Mouse (Mus musculus) gastrocnemius, adult 18-20 months (tissue): ENCODE results near the gene Lcor. TPM values are rescaled to one million over a fixed set of nuclear protein-coding genes. Genes with fewer than 3 reads are reported as not detected.

Experiments used
- microRNA-seq: library from miRNA; unstranded; fragments of <30 nt; microRNA quantifications from one replicate; pipeline ENCODE4 v1.2.0, GENCODE M21; 2021
- total RNA-seq, 2 experiments: library from RNA; stranded (reverse); gene quantifications; 2 replicates each; pipeline ENCODE4 v1.2.3; 2021

Lcor gene
- total RNA-seq, 2 experiments from 2014 or later: 13.2 to 13.8 TPM

Small RNAs within 50 kb of the gene (microRNA-seq; reads per million reads assigned to microRNA genes)
- not detected for gene Mir8091

Other genes starting within 250 kb of the Lcor start
- 10 to 100 TPM; 58.8 to 65.0 TPM for gene Tm9sf3, start 218.6 kb upstream of the Lcor start, total RNA-seq
- gene Pik3ap1, start 97.5 kb upstream of the Lcor start, total RNA-seq: under 1 TPM; 0.07 to 0.43 TPM
- 1 to 10 TPM; 4.3 to 5.6 TPM for gene Gm340, start 99.7 kb downstream of the Lcor start, total RNA-seq